Comparison of ENCODE assay signal across 10 mouse cellular contexts in the genomic region with DNA sequence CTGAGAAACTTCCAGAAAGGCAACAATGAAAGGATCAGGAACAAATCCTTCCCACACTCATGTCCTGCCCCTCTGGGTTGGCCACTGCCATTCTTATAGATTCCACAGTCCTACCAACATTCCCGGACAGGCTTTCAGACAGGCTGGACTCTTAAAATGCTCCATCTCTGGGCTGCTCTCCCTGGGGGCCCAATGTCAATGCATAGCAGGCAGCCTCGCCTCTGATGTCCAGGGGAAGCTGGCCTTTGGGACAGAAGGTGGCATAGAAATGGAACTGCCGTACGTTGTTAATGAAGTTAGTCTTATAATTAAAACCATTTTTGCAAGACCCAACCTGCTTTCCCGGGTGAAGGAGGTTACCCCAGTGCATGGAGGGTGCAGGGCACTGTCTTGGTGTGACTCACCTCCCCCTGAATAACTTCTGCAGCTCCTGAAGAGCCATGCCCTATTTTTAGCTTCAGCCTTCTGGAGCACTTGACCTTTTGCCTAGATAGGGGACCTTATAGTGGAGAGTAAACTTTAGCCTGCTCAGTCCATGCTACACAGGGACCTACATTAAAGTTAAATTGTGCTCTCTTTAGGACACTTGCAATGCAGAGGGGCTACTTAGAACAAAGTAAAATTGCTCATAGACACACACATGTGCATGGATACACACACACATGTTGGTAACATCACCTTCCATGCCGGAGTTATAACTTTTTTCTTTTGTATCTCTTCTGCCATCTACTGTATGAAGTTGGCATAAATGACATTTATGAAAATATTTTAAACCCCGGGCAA. TPM values are rescaled to one million over a fixed set of nuclear protein-coding genes. Genes with fewer than 3 reads are reported as not detected.
DNase-seq lines count a peak whose midpoint lies in the region; ATAC-seq and TF ChIP-seq lines count a peak whose summit lies in the region.
"Had no signal": no experiment of that assay in that cellular context is flagged by ENCODE, and none has a peak within 500 bp of the region (broad histone marks: within the 10 kb centered on the region; RNA-seq: fewer than 3 reads in every experiment).

No protein-coding gene starts in this region.

- TF ChIP-seq EP300 in CH12.LX (IDR thresholded peaks at IDR 0.05; ENCODE audit: low read length): no peak

- in situ Hi-C loops in CH12.LX (cut with MboI; ENCODE audit: low pct_ligation_motif_present, low pct_unique_long_range_greater_than_20kb, low sequenced_read_pairs): no loop called here

- H3K9ac ChIP-seq in hindbrain, embryonic 14.5 days: no peak overlapping the region
- no peak overlapping the region for H3K9ac ChIP-seq in hindbrain, embryonic 11.5 days (ENCODE audit: low read depth, low read length)
- H3K9ac ChIP-seq in CH12.LX (ENCODE audit: insufficient read depth, low read depth): no peak overlapping the region
- no peak overlapping the region for H3K9ac ChIP-seq in heart, embryonic 12.5 days
- H3K9ac ChIP-seq: lung, embryonic 15.5 days had no signal

- TF ChIP-seq CTCF in CH12.LX (conservative IDR thresholded peaks at IDR 0.05 in 1 of 2, IDR thresholded peaks at IDR 0.05 in 1 of 2; ENCODE audit: low read depth in 2 of 2, low read length in 2 of 2): peak in 1 of 2 experiments; percentile 69; a peak in 2 of 4 replicates

- DNase-seq in hindbrain, embryonic 14.5 days (ENCODE audit: low spot score): peak; percentile 42
- DNase-seq in hindbrain, embryonic 11.5 days (ENCODE audit: low spot score): no peak
- DNase-seq in 3T3-L1 (ENCODE audit: low read depth, low spot score) (peak; percentile 68), CH12.LX (ENCODE audit: extremely low read depth) (peak; percentile 18)
- DNase-seq in urinary bladder, adult 18-20 months (ENCODE audit: low spot score in 2 of 2): no peak
- DNase-seq in embryo, embryonic 11 days: no peak
- no peak for DNase-seq in layer of hippocampus, postnatal 36 days

- H3K79me2 ChIP-seq in CH12.LX (replicated peaks; ENCODE audit: control insufficient read depth, extremely low read depth, insufficient read depth, poor library complexity, severe bottlenecking): no peaks in the 10 kb centered on the region

- peaks cover 8% of the 10 kb centered on the region; the same call in 1 of the 2 replicates for H3K27me3 ChIP-seq in hindbrain, embryonic 14.5 days (ENCODE audit: control insufficient read depth, insufficient read depth, low read length)
- H3K27me3 ChIP-seq in hindbrain, embryonic 11.5 days (ENCODE audit: control insufficient read depth, insufficient read depth, low read length): no peaks in the 10 kb centered on the region; the same call in 1 of the 2 replicates
- H3K27me3 ChIP-seq in CH12.LX (replicated peaks): no peaks in the 10 kb centered on the region
- no peaks in the 10 kb centered on the region for H3K27me3 ChIP-seq in heart, embryonic 12.5 days (replicated peaks)

- no peak overlapping the region for H3K27ac ChIP-seq in hindbrain, embryonic 14.5 days
- H3K27ac ChIP-seq in hindbrain, embryonic 11.5 days (ENCODE audit: low read depth, low read length): no peak overlapping the region
- no peak overlapping the region for H3K27ac ChIP-seq in CH12.LX (ENCODE audit: insufficient read depth, low read depth)
- H3K27ac ChIP-seq in heart, embryonic 12.5 days (ENCODE audit: poor library complexity, severe bottlenecking): peak overlapping the region; percentile 74
- H3K27ac ChIP-seq: lung, embryonic 15.5 days had no signal

- no peaks in the 10 kb centered on the region for H3K9me3 ChIP-seq in hindbrain, embryonic 14.5 days (ENCODE audit: control insufficient read depth, low read length)
- H3K9me3 ChIP-seq in hindbrain, embryonic 11.5 days (ENCODE audit: control insufficient read depth, low read length): no peaks in the 10 kb centered on the region
- H3K9me3 ChIP-seq in CH12.LX (replicated peaks; ENCODE audit: low read length): no peaks in the 10 kb centered on the region
- no peaks in the 10 kb centered on the region for H3K9me3 ChIP-seq in heart, embryonic 12.5 days (replicated peaks)
- H3K9me3 ChIP-seq: lung, embryonic 15.5 days had no signal

- ATAC-seq in hindbrain, embryonic 14.5 days (ENCODE audit: low FRiP score): no peak
- no peak for ATAC-seq in hindbrain, embryonic 11.5 days (ENCODE audit: low FRiP score)
- ATAC-seq in heart, embryonic 12.5 days (ENCODE audit: insufficient number of reproducible peaks, low FRiP score): peak; percentile 59

- peak; percentile 66 for TF ChIP-seq RAD21 in CH12.LX (IDR thresholded peaks at IDR 0.05; ENCODE audit: low read depth, low read length)

- dilution Hi-C loops in CH12.LX (cut with MboI; ENCODE audit: extremely low pct_ligation_motif_present, extremely low pct_unique_long_range_greater_than_20kb, low sequenced_read_pairs): no loop called here

- H3K4me3 ChIP-seq in hindbrain, embryonic 14.5 days (replicated peaks; ENCODE audit: low read length): no peak overlapping the region
- H3K4me3 ChIP-seq in hindbrain, embryonic 11.5 days (ENCODE audit: low read depth, low read length): no peak overlapping the region
- H3K4me3 ChIP-seq in CH12.LX (replicated peaks in 1 of 3; ENCODE audit: low read depth in 2 of 3, low read length in 2 of 3, poor library complexity in 1 of 3): no peak overlapping the region
- no peak overlapping the region for H3K4me3 ChIP-seq in heart, embryonic 12.5 days
- H3K4me3 ChIP-seq: lung, embryonic 15.5 days had no signal

- H3K36me3 ChIP-seq in hindbrain, embryonic 14.5 days (replicated peaks; ENCODE audit: control insufficient read depth, insufficient read depth): no peaks in the 10 kb centered on the region
- H3K36me3 ChIP-seq in hindbrain, embryonic 11.5 days (ENCODE audit: control insufficient read depth, insufficient read depth, low read length): no peaks in the 10 kb centered on the region
- no peaks in the 10 kb centered on the region for H3K36me3 ChIP-seq in CH12.LX (replicated peaks in 1 of 2; ENCODE audit: control insufficient read depth in 1 of 2, insufficient read depth in 1 of 2, low read length in 1 of 2)
- H3K36me3 ChIP-seq in heart, embryonic 12.5 days: no peaks in the 10 kb centered on the region
- H3K36me3 ChIP-seq: lung, embryonic 15.5 days had no signal

- 64% methylated on average over 7 of the region's 7 CpGs for WGBS in hindbrain, embryonic 14.5 days
- WGBS in hindbrain, embryonic 11.5 days: 60% methylated on average over 7 of the region's 7 CpGs
- 36% methylated on average over 7 of the region's 7 CpGs for WGBS in heart, embryonic 12.5 days

- no peaks in the 10 kb centered on the region for H3K4me1 ChIP-seq in hindbrain, embryonic 14.5 days (replicated peaks; ENCODE audit: control insufficient read depth, insufficient read depth, low read length)
- H3K4me1 ChIP-seq in hindbrain, embryonic 11.5 days (replicated peaks; ENCODE audit: control insufficient read depth, insufficient read depth, low read length): no peaks in the 10 kb centered on the region
- H3K4me1 ChIP-seq in CH12.LX (ENCODE audit: control insufficient read depth in 1 of 2, insufficient read depth in 2 of 2): peaks cover 0 to under 1% of the 10 kb centered on the region in 2 experiments; a peak in 1 of 4 replicates
- H3K4me1 ChIP-seq in heart, embryonic 12.5 days (replicated peaks): peaks cover 14% of the 10 kb centered on the region
- H3K4me1 ChIP-seq: lung, embryonic 15.5 days had no signal

- H3K4me2 ChIP-seq in hindbrain, embryonic 14.5 days (replicated peaks): no peak overlapping the region
- no peak overlapping the region for H3K4me2 ChIP-seq in hindbrain, embryonic 11.5 days (replicated peaks; ENCODE audit: low read depth, low read length)
- no peak overlapping the region for H3K4me2 ChIP-seq in CH12.LX (ENCODE audit: insufficient read depth, low read depth, poor library complexity, severe bottlenecking)
- peak overlapping the region; percentile 42 for H3K4me2 ChIP-seq in heart, embryonic 12.5 days
- H3K4me2 ChIP-seq: lung, embryonic 15.5 days had no signal

- no peak for TF ChIP-seq POLR2A in CH12.LX (IDR thresholded peaks at IDR 0.05; ENCODE audit: low read depth, low read length)

TF ChIP-seq in CH12.LX, 34 proteins besides CTCF, POLR2A, EP300 and RAD21:
- TF ChIP-seq NELFE (IDR thresholded peaks at IDR 0.05; ENCODE audit: low read depth, low read length) (no peak), USF1 (IDR thresholded peaks at IDR 0.05; ENCODE audit: low read depth, low read length) (no peak), MYC (IDR thresholded peaks at IDR 0.05; ENCODE audit: low read depth, low read length) (peak; percentile 53; the same call in 1 of the 2 replicates), SMC3 (IDR thresholded peaks at IDR 0.05; ENCODE audit: low read depth, low read length) (peak; percentile 46), CHD1 (IDR thresholded peaks at IDR 0.05; ENCODE audit: low read depth, low read length) (no peak)

RNA-seq across cellular contexts. Expression of a gene that starts 25.5 kb away (rescaled TPM):
- polyA plus RNA-seq in hindbrain, embryonic 14.5 days (2014; fragmentation: Nextera tagmentation; extraction: Ambion mirVana): 971 and 973 TPM in 2 replicates
- polyA plus RNA-seq in hindbrain, embryonic 11.5 days (2014; fragmentation: Nextera tagmentation; extraction: Ambion mirVana): 486 and 529 TPM in 2 replicates
- total RNA-seq in CH12.LX (2012; rRNA removed) (365 and 379 TPM in 2 replicates), CH12.LX (2014; rRNA removed) (403 and 410 TPM in 2 replicates)
- polyA plus RNA-seq in CH12.LX (2012; ENCODE audit: insufficient read length, low read depth): 476 and 483 TPM in 2 replicates
- 1,672 and 1,682 TPM in 2 replicates for polyA plus RNA-seq in heart, embryonic 12.5 days (2016; fragmentation: Nextera tagmentation; extraction: Ambion mirVana)
- 100 to 1,000 TPM; 537 to 580 TPM for total RNA-seq in layer of hippocampus, postnatal 36 days (2021)

RNA-seq across cellular contexts. Expression of a gene that starts 57.8 kb away (rescaled TPM):
- 0.48 TPM in 1 of 2 replicates, not detected in the other for polyA plus RNA-seq in hindbrain, embryonic 14.5 days (2014; fragmentation: Nextera tagmentation; extraction: Ambion mirVana)
- polyA plus RNA-seq in hindbrain, embryonic 11.5 days (2014; fragmentation: Nextera tagmentation; extraction: Ambion mirVana): 0.60 and 1.1 TPM in 2 replicates
- total RNA-seq in CH12.LX (2012; rRNA removed) (not detected in 2 replicates), CH12.LX (2014; rRNA removed) (not detected in 2 replicates)
- not detected in 2 replicates for polyA plus RNA-seq in CH12.LX (2012; ENCODE audit: insufficient read length, low read depth)
- not detected in 2 replicates for polyA plus RNA-seq in heart, embryonic 12.5 days (2016; fragmentation: Nextera tagmentation; extraction: Ambion mirVana)
- total RNA-seq in layer of hippocampus, postnatal 36 days (2021): not detected
- polyA plus RNA-seq: gonadal fat pad, adult 2 months; lung, embryonic 15.5 days had no signal

Comparison
In these comparisons a context has a peak if more than half of its experiments do, and no peak if none do; other contexts are left out.
1. DNase-seq: peak in hindbrain, embryonic 14.5 days (single experiment), 3T3-L1 (single experiment) and CH12.LX (single experiment); none in hindbrain, embryonic 11.5 days (single experiment), urinary bladder, adult 18-20 months (0 of 2), embryo, embryonic 11 days (single experiment) and layer of hippocampus, postnatal 36 days (0 of 2).